Mouse (Mus musculus) forebrain, embryonic 14.5 days (tissue): Measurements from ENCODE around the gene Ttc41. TPM values are rescaled to one million over a fixed set of nuclear protein-coding genes. Genes with fewer than 3 reads are reported as not detected.

Experiments
- ATAC-seq: fragments of 200-750 bp; cut with Nextera tagmentation; 2 replicates; pipeline ENCODE4 v1.8.0; 2017; ENCODE audit warnings: mild to moderate bottlenecking, moderate library complexity
- DNase-seq: peaks from one replicate; pipeline ENCODE4 v3.0.0-alpha.2; 2015; ENCODE audit warnings: low spot score
- H3K27ac ChIP-seq: fragments of 300-500 bp; sonication (generic); 2 replicates; pipeline ENCODE4 v1.5.1; 2014; ENCODE audit warnings: low read depth, mild to moderate bottlenecking, control low read depth, low read length, moderate library complexity
- H3K27me3 ChIP-seq: fragments of 300-500 bp; sonication (generic); replicated peaks from 2 replicates; pipeline ENCODE4 v1.6.1; 2014; ENCODE audit warnings: low read length, control low read depth, mixed read lengths; ENCODE audit not compliant: control insufficient read depth, insufficient read depth
- H3K36me3 ChIP-seq: fragments of 300-500 bp; sonication (generic); 2 replicates; pipeline ENCODE4 v1.6.1; 2014; ENCODE audit warnings: low read length, control low read depth; ENCODE audit not compliant: control insufficient read depth, insufficient read depth
- H3K4me1 ChIP-seq: fragments of 300-500 bp; sonication (generic); 2 replicates; pipeline ENCODE4 v1.6.1; 2014; ENCODE audit warnings: antibody characterized with exemption, low read length, control low read depth; ENCODE audit not compliant: control insufficient read depth, insufficient read depth
- H3K4me2 ChIP-seq: fragments of 300-500 bp; sonication (generic); 2 replicates; pipeline ENCODE4 v1.6.1; 2014; ENCODE audit warnings: mild to moderate bottlenecking, control low read depth, low read length
- H3K4me3 ChIP-seq: fragments of 300-500 bp; sonication (generic); 2 replicates; pipeline ENCODE4 v1.5.1; 2014; ENCODE audit warnings: low read depth, low read length, control low read depth
- H3K9ac ChIP-seq: fragments of 300-500 bp; sonication (generic); 2 replicates; pipeline ENCODE4 v1.6.1; 2014; ENCODE audit warnings: mild to moderate bottlenecking, low read length, control low read depth, moderate library complexity
- H3K9me3 ChIP-seq: fragments of 300-500 bp; sonication (generic); replicated peaks from 2 replicates; pipeline ENCODE4 v1.6.1; 2016; ENCODE audit warnings: low read length, control low read depth, mixed read lengths; ENCODE audit not compliant: control insufficient read depth
- WGBS: fragments of 180-500 bp; shearing (Covaris S2); extraction: QIAGEN DNeasy Blood & Tissue Kit; methylation state at CpG from one replicate; pipeline ENCODE4 v1.1.7; 2014; 5-methylcytosine and 5-hydroxymethylcytosine counted together
- polyA plus RNA-seq: library from polyadenylated mRNA; unstranded; fragments of >200 nt; fragmentation: Nextera tagmentation; extraction: Ambion mirVana; gene quantifications from 2 replicates; pipeline ENCODE4 v1.2.1, GENCODE M21; 2014

Gene Ttc41
- polyA plus RNA-seq, 1 experiment from 2014 or later: 1.5 TPM

- whole genome bisulfite sequencing: 50% methylated on average over 7 of the region's 7 CpGs
- H3K4me2 ChIP-seq: no peak overlapping the region
- H3K36me3 ChIP-seq: no peaks in the 10 kb centered on the region
- no peak overlapping the region for H3K9ac ChIP-seq
- H3K4me1 ChIP-seq: no peaks in the 10 kb centered on the region
- H3K4me3 ChIP-seq: no peak overlapping the region
- H3K27ac ChIP-seq: peak overlapping the region; percentile 22; the same call in 1 of the 2 replicates
- H3K27me3 ChIP-seq: no peaks in the 10 kb centered on the region
- no peaks in the 10 kb centered on the region for H3K9me3 ChIP-seq
- DNase-seq (peak; percentile 47), ATAC-seq (peak; percentile 66)
Observed at GRCm38 (mm10) chr10:86761722-86762383, 56.2 kb downstream of the Ttc41 start.

- H3K9me3 ChIP-seq: no peaks in the 10 kb centered on the region
- no peak overlapping the region for H3K4me2 ChIP-seq
- no peaks in the 10 kb centered on the region for H3K4me1 ChIP-seq
- ATAC-seq: no peak
- peak overlapping the region; percentile 22; the same call in 1 of the 2 replicates for H3K27ac ChIP-seq
- no peak overlapping the region for H3K9ac ChIP-seq
- no peaks in the 10 kb centered on the region for H3K36me3 ChIP-seq
- no peaks in the 10 kb centered on the region for H3K27me3 ChIP-seq
- no peak for DNase-seq
- no peak overlapping the region for H3K4me3 ChIP-seq
- WGBS: 68% methylated on average over 3 of the region's 3 CpGs
Observed at GRCm38 (mm10) chr10:86762384-86762730, 56.7 kb downstream of the Ttc41 start.

GRCm38 (mm10) chr10:86763672-86764071 lies 58.1 kb downstream of the Ttc41 start, which contains the start of gene Gm49358:
Gm49358 (plus strand) TSS chr10:86763972.
- Histone ChIP-seq H3K9ac (no peak within 1 kb of the TSS), H3K4me2 (no peak within 1 kb of the TSS), H3K27me3 (no peaks in the 10 kb centered on the region), H3K4me1 (no peaks in the 10 kb centered on the region), H3K27ac (no peak within 1 kb of the TSS), H3K4me3 (no peak within 1 kb of the TSS), H3K9me3 (no peaks in the 10 kb centered on the region), H3K36me3 (no peaks in the 10 kb centered on the region)
- no peak for ATAC-seq
- WGBS: 95% methylated on average over 5 of the region's 5 CpGs
- no peak for DNase-seq

- Histone ChIP-seq H3K4me2 (no peak overlapping the region), H3K4me1 (peaks cover 13% of the 10 kb centered on the region), H3K36me3 (no peaks in the 10 kb centered on the region), H3K27ac (no peak overlapping the region), H3K9me3 (no peaks in the 10 kb centered on the region), H3K9ac (no peak overlapping the region), H3K27me3 (no peaks in the 10 kb centered on the region), H3K4me3 (no peak overlapping the region)
- no peak for DNase-seq
- ATAC-seq: no peak
- WGBS: 91% methylated on average over 4 of the region's 4 CpGs
Observed at GRCm38 (mm10) chr10:86765344-86765966, 59.8 kb downstream of the Ttc41 start.

GRCm38 (mm10) chr10:86769216-86769615 lies 63.6 kb downstream of the Ttc41 start:
- no peaks in the 10 kb centered on the region for H3K9me3 ChIP-seq
- H3K27me3 ChIP-seq: no peaks in the 10 kb centered on the region
- no peaks in the 10 kb centered on the region for H3K36me3 ChIP-seq
- no peak overlapping the region for H3K9ac ChIP-seq
- no peak overlapping the region for H3K4me2 ChIP-seq
- no peak for ATAC-seq
- peak; percentile 23 for DNase-seq
- H3K4me1 ChIP-seq: peaks cover 13% of the 10 kb centered on the region
- 54% methylated on average over 5 of the region's 5 CpGs for WGBS
- no peak overlapping the region for H3K4me3 ChIP-seq
- H3K27ac ChIP-seq: no peak overlapping the region

GRCm38 (mm10) chr10:86769797-86770196 lies 64.2 kb downstream of the Ttc41 start:
- no peak overlapping the region for H3K4me3 ChIP-seq
- DNase-seq: peak; percentile 62
- no peak overlapping the region for H3K27ac ChIP-seq
- H3K9ac ChIP-seq: no peak overlapping the region
- no peaks in the 10 kb centered on the region for H3K36me3 ChIP-seq
- peaks cover 13% of the 10 kb centered on the region for H3K4me1 ChIP-seq
- H3K4me2 ChIP-seq: no peak overlapping the region
- no peaks in the 10 kb centered on the region for H3K27me3 ChIP-seq
- peak; percentile 85 for ATAC-seq
- 5% methylated on average over 4 of the region's 4 CpGs for WGBS
- H3K9me3 ChIP-seq: no peaks in the 10 kb centered on the region

- no peak for ATAC-seq
Observed at GRCm38 (mm10) chr10:86771701-86772100, 66.1 kb downstream of the Ttc41 start.

GRCm38 (mm10) chr10:86772231-86772631 lies 66.6 kb downstream of the Ttc41 start:
- Histone ChIP-seq H3K9me3 (no peaks in the 10 kb centered on the region), H3K9ac (no peak overlapping the region), H3K36me3 (no peaks in the 10 kb centered on the region), H3K4me3 (no peak overlapping the region), H3K27me3 (no peaks in the 10 kb centered on the region), H3K4me1 (peaks cover 13% of the 10 kb centered on the region), H3K27ac (no peak overlapping the region), H3K4me2 (no peak overlapping the region)
- no peak for ATAC-seq
- 70% methylated on average over 6 of the region's 6 CpGs for WGBS
- no peak for DNase-seq

More at GRCm38 (mm10) chr10:86771701-86772100, 66.1 kb downstream of the Ttc41 start:
- H3K27ac ChIP-seq: no peak overlapping the region
- no peak for DNase-seq
- no peak overlapping the region for H3K4me3 ChIP-seq
- no peaks in the 10 kb centered on the region for H3K9me3 ChIP-seq
- no peaks in the 10 kb centered on the region for H3K27me3 ChIP-seq
- H3K36me3 ChIP-seq: no peaks in the 10 kb centered on the region
- H3K9ac ChIP-seq: no peak overlapping the region
- WGBS: 90% methylated on average over 5 of the region's 5 CpGs
- H3K4me1 ChIP-seq: peaks cover 13% of the 10 kb centered on the region
- no peak overlapping the region for H3K4me2 ChIP-seq

GRCm38 (mm10) chr10:86773360-86773759 lies 67.7 kb downstream of the Ttc41 start:
- no peak for ATAC-seq
- H3K27ac ChIP-seq: no peak overlapping the region
- no peaks in the 10 kb centered on the region for H3K9me3 ChIP-seq
- H3K4me2 ChIP-seq: no peak overlapping the region
- H3K4me1 ChIP-seq: peaks cover 21% of the 10 kb centered on the region
- H3K27me3 ChIP-seq: no peaks in the 10 kb centered on the region
- 82% methylated on average over 4 of the region's 4 CpGs for WGBS
- H3K36me3 ChIP-seq: no peaks in the 10 kb centered on the region
- DNase-seq: no peak
- H3K4me3 ChIP-seq: no peak overlapping the region
- H3K9ac ChIP-seq: no peak overlapping the region
